Mouse (Mus musculus) cerebellum, adult 2 months (tissue): ENCODE results near the gene Gramd1a. TPM values are rescaled to one million over a fixed set of nuclear protein-coding genes. Genes with fewer than 3 reads are reported as not detected.

Source experiments
- DNase-seq, 2 experiments: peaks; one replicate each; pipeline ENCODE4 v3.0.0; 2021
- H3K27ac ChIP-seq: fragments of 200-500 bp; 2 replicates; pipeline ENCODE4 v1.5.1; 2012; ENCODE audit warnings: low read length, control low read depth, inconsistent platforms; ENCODE audit not compliant: insufficient read depth
- H3K27me3 ChIP-seq: fragments of 200-500 bp; 2 replicates; pipeline ENCODE4 v1.6.1; 2012; ENCODE audit warnings: inconsistent platforms, mild to moderate bottlenecking, low read length, moderate library complexity; ENCODE audit not compliant: control insufficient read depth, insufficient read depth
- H3K4me1 ChIP-seq: fragments of 200-500 bp; 2 replicates; pipeline ENCODE4 v1.6.1; 2011; ENCODE audit warnings: low read length; ENCODE audit not compliant: control insufficient read depth, insufficient read depth
- H3K4me3 ChIP-seq: fragments of 200-500 bp; replicated peaks from 2 replicates; pipeline ENCODE3; 2011; ENCODE audit warnings: mild to moderate bottlenecking, low read depth, low read length, control low read depth; ENCODE audit not compliant: insufficient read depth
- CTCF ChIP-seq: fragments of 200-500 bp; IDR thresholded peaks from 2 replicates; pipeline ENCODE4 v1.5.1; 2011; ENCODE audit warnings: low read depth, mild to moderate bottlenecking, control low read depth, low read length, moderate library complexity, borderline replicate concordance; ENCODE audit not compliant: insufficient read depth
- POLR2A ChIP-seq: fragments of 200-500 bp; IDR thresholded peaks from 2 replicates; pipeline ENCODE4 v1.6.1; 2011; ENCODE audit warnings: low read length, control low read depth, borderline replicate concordance; ENCODE audit not compliant: insufficient read depth
- WGBS: fragments of 180-500 bp; shearing (Covaris S2); methylation state at CpG from one replicate; pipeline ENCODE4 v1.1.7; 2018; 5-methylcytosine and 5-hydroxymethylcytosine counted together
- polyA plus RNA-seq: library from polyadenylated mRNA; depleted of rRNA; stranded (reverse); fragments of >200 nt; gene quantifications from 2 replicates; pipeline ENCODE4 v1.2.3, GENCODE M21; 2012

Gramd1a gene
- polyA plus RNA-seq, 1 experiment: 153 TPM

DNA sequence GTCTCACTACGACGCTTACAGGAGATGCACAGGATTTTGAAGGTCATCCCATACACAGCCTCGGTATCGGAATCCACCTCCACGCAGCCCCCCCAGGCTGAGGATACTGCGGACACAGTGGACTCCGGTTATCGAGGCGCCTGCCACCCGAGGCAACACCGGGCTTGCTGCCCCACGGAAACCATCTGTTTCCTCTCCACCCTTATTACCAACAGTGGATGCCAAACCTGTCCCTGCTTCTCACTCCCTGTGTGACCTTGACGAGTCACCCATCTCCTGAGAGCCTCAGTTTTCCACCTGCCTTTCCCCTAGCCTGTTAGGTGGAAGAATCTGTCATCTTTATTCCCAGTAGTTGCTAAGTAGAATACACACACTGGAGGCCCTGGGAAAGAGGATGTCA lies 30.6 kb downstream of the Gramd1a start:
- peak; percentile 86 to 92 for DNase-seq
- Histone ChIP-seq H3K27ac (peak overlapping the region; percentile 94), H3K4me3 (peak overlapping the region; percentile 86), H3K4me1 (peaks cover 31% of the 10 kb centered on the region), H3K27me3 (no peaks in the 10 kb centered on the region)
- TF ChIP-seq POLR2A (peak; percentile 50; the same call in 1 of the 2 replicates), CTCF (no peak)
- 11% methylated on average over 13 of the region's 13 CpGs for WGBS

DNA sequence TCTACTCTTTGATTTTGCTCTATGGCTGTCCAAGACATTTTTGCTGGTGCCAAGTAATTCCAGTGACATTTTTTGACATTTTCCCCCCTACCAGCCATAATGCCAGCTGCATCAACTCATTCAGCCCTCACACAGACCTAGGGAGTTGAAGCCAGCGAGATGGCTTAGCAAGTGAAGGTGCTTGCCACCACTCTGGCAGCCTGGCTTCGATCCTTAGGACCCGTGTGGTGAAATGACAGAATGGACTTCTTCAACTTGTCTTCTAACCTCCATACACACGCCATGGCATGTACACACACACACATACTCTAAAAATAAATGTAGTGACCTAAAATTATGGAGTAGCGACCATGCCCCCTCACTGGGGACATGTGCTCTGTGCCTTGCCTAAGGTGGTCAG lies 31.3 kb downstream of the Gramd1a start:
- DNase-seq: peak; percentile 45 to 48
- 14% methylated on average over 5 of the region's 5 CpGs for WGBS
- Histone ChIP-seq H3K27ac (peak overlapping the region; percentile 94), H3K4me1 (peaks cover 38% of the 10 kb centered on the region), H3K27me3 (no peaks in the 10 kb centered on the region), H3K4me3 (peak overlapping the region; percentile 86)
- TF ChIP-seq POLR2A: no peak
- TF ChIP-seq CTCF: no peak

DNA sequence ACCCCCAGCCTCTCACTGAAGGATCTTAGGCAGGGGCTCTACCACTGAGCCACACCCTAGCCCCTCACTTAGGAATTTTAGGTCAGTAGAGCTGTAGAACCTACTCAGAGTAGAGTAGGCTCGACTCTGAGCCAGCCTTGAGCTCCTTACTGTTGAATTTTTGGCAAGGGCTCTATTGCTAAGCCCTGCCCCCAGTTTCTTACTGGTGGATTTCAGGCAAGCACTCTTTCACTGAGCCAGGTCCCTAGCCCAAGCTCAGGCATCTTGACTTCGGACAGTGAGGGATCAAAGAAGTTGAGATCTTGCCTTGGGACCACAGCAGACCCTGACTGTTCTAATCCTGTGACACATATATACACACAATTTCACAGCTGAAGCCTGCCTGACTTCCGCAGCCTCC lies 32.0 kb downstream of the Gramd1a start:
- DNase-seq: peak; percentile 55 to 66
- TF ChIP-seq POLR2A (peak; percentile 48; the same call in 1 of the 2 replicates), CTCF (no peak)
- Histone ChIP-seq H3K4me1 (peaks cover 45% of the 10 kb centered on the region), H3K4me3 (peak overlapping the region; percentile 65), H3K27me3 (no peaks in the 10 kb centered on the region), H3K27ac (peak overlapping the region; percentile 97)
- 16% methylated on average over 3 of the region's 3 CpGs for WGBS

DNA sequence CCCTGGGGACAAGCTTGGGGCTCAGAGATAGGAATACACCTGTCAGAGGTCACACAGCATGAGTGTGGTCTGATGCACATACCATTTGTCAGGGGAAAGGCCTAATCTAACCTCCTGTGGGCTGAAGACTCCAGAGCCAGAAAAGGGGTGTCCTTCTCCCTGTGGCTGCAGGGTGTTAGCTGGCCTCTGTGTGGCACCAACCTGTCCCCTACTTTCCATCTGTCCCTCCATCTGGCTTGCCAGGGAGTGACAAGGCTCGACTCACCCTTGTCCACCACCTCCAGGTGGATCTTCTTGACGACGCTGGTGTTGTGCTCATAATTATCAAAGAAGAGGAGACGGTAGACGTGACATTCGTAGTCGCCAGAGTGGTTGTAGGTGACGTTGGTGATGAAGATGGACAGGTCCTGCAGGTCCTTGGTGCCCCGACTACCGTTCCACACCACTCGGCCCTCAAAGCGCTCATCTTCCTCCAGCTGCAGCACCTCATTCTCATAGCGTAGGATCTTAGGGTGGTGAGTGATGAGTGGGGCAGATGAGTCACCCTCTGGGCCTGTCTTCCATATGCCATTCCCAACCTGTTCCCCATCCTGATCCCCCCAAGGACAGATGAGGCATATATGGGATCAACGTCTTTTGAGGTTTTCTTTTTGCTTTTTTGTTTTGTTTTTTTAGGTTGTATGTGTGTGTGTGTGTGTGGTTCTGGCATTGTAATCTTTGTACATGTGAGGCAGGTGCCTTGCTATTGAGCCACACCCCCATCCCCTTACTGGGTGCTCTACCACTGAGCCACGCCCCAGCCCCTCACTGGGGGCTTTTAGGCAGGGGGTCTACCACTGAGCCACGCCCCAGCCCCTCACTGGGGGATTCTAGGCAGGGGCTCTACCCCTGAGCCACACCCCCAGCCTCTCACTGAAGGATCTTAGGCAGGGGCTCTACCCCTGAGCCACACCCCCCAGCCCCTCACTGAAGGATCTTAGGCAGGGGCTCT lies 32.8 kb downstream of the Gramd1a start:
- Histone ChIP-seq H3K4me1 (peaks cover 43% of the 10 kb centered on the region), H3K27ac (peak overlapping the region; percentile 97), H3K27me3 (no peaks in the 10 kb centered on the region), H3K4me3 (peak overlapping the region; percentile 49)
- peak; percentile 89 to 95 for DNase-seq
- TF ChIP-seq CTCF (peak; percentile 25; the same call in 1 of the 2 replicates), POLR2A (no peak; the same call in 1 of the 2 replicates)
- 22% methylated on average over 16 of the region's 16 CpGs for WGBS

DNA sequence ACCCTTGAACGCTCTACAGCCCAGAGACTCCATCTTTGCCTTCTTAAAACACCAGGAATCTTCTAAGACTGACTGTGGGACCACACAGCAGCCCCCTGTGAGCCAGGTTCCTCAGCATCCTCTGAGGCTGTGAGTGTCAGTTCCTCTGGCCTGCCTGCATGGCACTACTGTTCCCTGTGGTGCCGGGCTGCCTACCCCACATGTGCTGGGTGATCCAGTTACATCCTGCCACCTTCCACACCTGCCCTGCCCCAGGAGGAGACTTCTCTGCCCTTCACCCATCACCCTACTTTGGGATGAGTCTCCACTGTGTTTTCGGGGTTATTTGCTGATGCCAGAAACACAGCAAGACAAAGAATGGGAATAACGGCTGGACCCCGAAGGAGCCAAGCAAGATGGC lies 36.1 kb downstream of the Gramd1a start:
- peak overlapping the region; percentile 83 for H3K27ac ChIP-seq

DNA sequence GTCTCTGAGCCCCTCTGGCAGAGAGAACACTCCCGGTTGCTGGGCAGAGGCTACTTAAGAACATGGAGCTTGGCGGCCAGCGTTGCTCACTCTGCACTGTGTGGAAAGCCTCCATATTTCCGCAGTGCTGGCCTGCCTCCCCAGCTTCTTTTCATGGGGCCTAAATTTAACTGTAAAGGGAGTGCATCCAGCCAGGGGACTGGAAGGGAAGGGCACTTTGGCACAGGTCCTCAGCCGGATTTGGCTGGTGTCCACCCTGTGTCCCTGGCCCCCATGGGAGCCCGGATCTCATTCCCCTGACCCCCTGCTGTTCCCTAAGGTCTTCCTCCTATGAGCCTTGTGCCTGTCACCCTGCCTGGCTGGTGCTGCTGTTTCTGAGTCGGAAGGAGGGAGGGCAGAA lies 37.2 kb downstream of the Gramd1a start:
- 4% methylated on average over 7 of the region's 7 CpGs for WGBS
- H3K27me3 ChIP-seq: no peaks in the 10 kb centered on the region
- H3K4me3 ChIP-seq: peak overlapping the region; percentile 6
- peaks cover 64% of the 10 kb centered on the region for H3K4me1 ChIP-seq
- TF ChIP-seq POLR2A: no peak
- no peak for TF ChIP-seq CTCF
- peak overlapping the region; percentile 83 for H3K27ac ChIP-seq
- peak; percentile 81 to 82 for DNase-seq

More for the DNA sequence above, 36.1 kb downstream of the Gramd1a start:
- Histone ChIP-seq H3K4me1 (peaks cover 64% of the 10 kb centered on the region), H3K4me3 (no peak overlapping the region), H3K27me3 (no peaks in the 10 kb centered on the region)
- WGBS: 31% methylated on average over 5 of the region's 5 CpGs
- TF ChIP-seq CTCF (no peak), POLR2A (no peak)
- DNase-seq: peak in 1 of 2 experiments; percentile 46

DNA sequence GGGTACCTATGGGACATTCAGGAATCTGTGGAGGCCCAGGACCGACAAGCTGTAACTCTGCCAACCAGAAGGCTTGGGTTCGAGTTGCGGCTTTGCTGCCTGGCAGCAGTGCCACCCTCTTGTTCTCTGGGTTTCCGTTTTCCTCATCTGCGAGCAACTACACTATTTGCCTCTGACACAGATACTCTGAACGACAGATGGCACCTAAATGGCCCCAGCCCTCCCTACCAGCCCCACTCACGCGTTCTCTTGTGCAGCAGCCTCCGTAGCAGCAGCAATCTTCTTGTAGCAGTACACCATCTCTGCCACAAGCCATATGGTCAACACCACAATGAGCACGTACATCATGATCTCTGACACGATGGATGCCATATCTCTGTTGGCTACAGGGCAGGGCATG lies 38.2 kb downstream of the Gramd1a start:
- DNase-seq: peak; percentile 67 to 78
- peak overlapping the region; percentile 25 for H3K4me3 ChIP-seq
- peaks cover 58% of the 10 kb centered on the region for H3K4me1 ChIP-seq
- no peaks in the 10 kb centered on the region for H3K27me3 ChIP-seq
- peak overlapping the region; percentile 85 for H3K27ac ChIP-seq
- TF ChIP-seq POLR2A: peak; percentile 17; the same call in 1 of the 2 replicates
- no peak for TF ChIP-seq CTCF
- WGBS: 15% methylated on average over 11 of the region's 11 CpGs

DNA sequence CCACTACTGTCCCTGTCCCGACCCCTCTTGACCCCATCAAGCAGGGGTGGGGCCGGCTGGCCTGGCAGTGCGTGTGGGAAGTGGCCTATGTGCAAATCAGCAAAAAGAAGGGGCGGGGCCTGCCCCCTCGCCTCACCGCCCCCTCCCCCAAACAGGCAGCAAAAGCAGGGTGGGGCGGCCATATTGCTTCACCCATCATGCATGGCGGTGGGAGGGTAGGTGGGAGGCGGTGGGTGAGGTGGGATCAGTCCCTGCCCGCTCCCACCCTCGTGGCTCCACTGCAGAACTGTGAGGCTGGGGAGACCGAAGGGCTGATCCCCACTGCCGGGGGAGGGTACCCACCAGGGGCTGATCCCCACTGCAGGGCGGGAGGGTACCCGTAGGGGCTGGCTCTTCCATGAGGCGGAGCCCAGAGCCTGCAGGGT lies 39.0 kb downstream of the Gramd1a start:
- WGBS: 62% methylated on average over 16 of the region's 16 CpGs
- no peak for TF ChIP-seq CTCF
- no peak for TF ChIP-seq POLR2A
- peaks cover 57% of the 10 kb centered on the region for H3K4me1 ChIP-seq
- H3K27ac ChIP-seq: no peak overlapping the region; the same call in 1 of the 2 replicates
- no peak overlapping the region for H3K4me3 ChIP-seq
- no peaks in the 10 kb centered on the region for H3K27me3 ChIP-seq
- peak; percentile 44 to 45 for DNase-seq
